ENCODE assay signal across 25 mouse cellular contexts in the genomic region with DNA sequence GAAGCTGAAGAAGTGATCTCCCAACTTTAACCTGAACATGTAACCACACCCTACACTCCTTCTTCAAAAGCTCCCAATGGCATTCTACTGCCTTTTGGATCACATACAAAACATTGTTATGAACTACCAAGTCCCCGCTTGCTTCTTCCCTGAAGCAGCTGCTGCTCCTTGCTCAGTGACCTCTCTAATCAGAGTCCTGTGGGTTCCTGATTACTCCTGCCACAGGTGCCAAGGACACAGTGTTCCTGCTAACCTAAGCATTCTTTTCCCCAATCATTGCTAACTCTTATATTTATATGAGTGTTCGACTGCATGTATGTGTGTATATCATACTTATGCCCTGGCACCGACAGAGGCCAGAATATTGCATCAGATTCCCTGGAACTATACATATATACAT.
A peak's percentile ranks its signal among the peaks of the same experiment; 100 is the strongest.
DNase-seq lines count a peak whose midpoint lies in the region; ATAC-seq and TF ChIP-seq lines count a peak whose summit lies in the region.
"Had no signal": no experiment of that assay in that cellular context is flagged by ENCODE, and none has a peak within 500 bp of the region (broad histone marks: within the 10 kb centered on the region; RNA-seq: fewer than 3 reads in every experiment).

No protein-coding gene starts in this region.

- H3K9ac ChIP-seq in heart, postnatal 0 days (replicated peaks; ENCODE audit: low read depth, low read length) = no peak overlapping the region
- H3K9ac ChIP-seq in kidney, embryonic 15.5 days = no peak overlapping the region
- H3K9ac ChIP-seq in stomach, postnatal 0 days (ENCODE audit: low read length) = no peak overlapping the region
- H3K9ac ChIP-seq: embryonic facial prominence, embryonic 13.5 days; heart, embryonic 15.5 days; hindbrain, embryonic 14.5 days; liver, embryonic 15.5 days; lung, embryonic 15.5 days; midbrain, embryonic 15.5 days; neural tube, embryonic 12.5 days; stomach, embryonic 15.5 days had no signal

- no peak overlapping the region for H3K4me2 ChIP-seq in heart, postnatal 0 days (ENCODE audit: low read depth, low read length)
- no peak overlapping the region for H3K4me2 ChIP-seq in kidney, embryonic 15.5 days
- H3K4me2 ChIP-seq in stomach, postnatal 0 days (replicated peaks; ENCODE audit: low read depth) = no peak overlapping the region
- H3K4me2 ChIP-seq: embryonic facial prominence, embryonic 13.5 days; heart, embryonic 15.5 days; hindbrain, embryonic 14.5 days; liver, embryonic 15.5 days; lung, embryonic 15.5 days; midbrain, embryonic 15.5 days; neural tube, embryonic 12.5 days; stomach, embryonic 15.5 days had no signal

- peak; percentile 71; the same call in 1 of the 2 replicates for ATAC-seq in heart, postnatal 0 days (ENCODE audit: insufficient read depth, low read depth)
- no peak for ATAC-seq in kidney, embryonic 15.5 days (replicated peaks; ENCODE audit: low FRiP score)
- ATAC-seq in stomach, postnatal 0 days (ENCODE audit: low FRiP score, low TSS enrichment) = peak; percentile 60; the same call in 1 of the 2 replicates
- ATAC-seq: activated CD4-positive, CD25-positive, alpha-beta regulatory T cell, adult 4 months; forebrain, embryonic 16.5 days; midbrain, embryonic 15.5 days had no signal

- no peak overlapping the region for H3K4me3 ChIP-seq in heart, postnatal 0 days (ENCODE audit: low read depth, low read length)
- no peak overlapping the region for H3K4me3 ChIP-seq in kidney, embryonic 15.5 days (replicated peaks)
- H3K4me3 ChIP-seq in stomach, postnatal 0 days (ENCODE audit: low read depth, low read length) = no peak overlapping the region
- H3K4me3 ChIP-seq: embryonic facial prominence, embryonic 13.5 days; heart, embryonic 15.5 days; liver, embryonic 15.5 days; lung, embryonic 15.5 days; midbrain, embryonic 10.5 days; midbrain, embryonic 15.5 days; neural tube, embryonic 12.5 days; stomach, embryonic 15.5 days had no signal

- peak; percentile 36 for DNase-seq in gastrocnemius, adult 18-20 months (ENCODE audit: low spot score)
- DNase-seq in gastrocnemius, postnatal 4 days (ENCODE audit: low spot score in 2 of 2) = no peak
- DNase-seq in heart, postnatal 0 days (ENCODE audit: low spot score) = peak; percentile 61
- no peak for DNase-seq in heart, postnatal 25 days (ENCODE audit: low spot score)
- peak; percentile 45 for DNase-seq in kidney, adult 9 months
- DNase-seq in stomach, postnatal 0 days (ENCODE audit: low spot score) = no peak
- DNase-seq: adrenal gland, adult 2 months; adrenal gland, postnatal 36 days; cerebellum, postnatal 10 days; gastrocnemius, postnatal 10 days; liver; thymus, postnatal 14 days had no signal

- H3K4me1 ChIP-seq in heart, postnatal 0 days (ENCODE audit: control insufficient read depth, insufficient read depth) = peaks cover 16% of the 10 kb centered on the region; the same call in 1 of the 2 replicates
- H3K4me1 ChIP-seq in kidney, embryonic 15.5 days = no peaks in the 10 kb centered on the region
- H3K4me1 ChIP-seq in stomach, postnatal 0 days (replicated peaks; ENCODE audit: control insufficient read depth, insufficient read depth) = no peaks in the 10 kb centered on the region
- H3K4me1 ChIP-seq: embryonic facial prominence, embryonic 13.5 days; liver, embryonic 15.5 days; lung, embryonic 15.5 days; stomach, embryonic 15.5 days had no signal

- no peak overlapping the region; the same call in 1 of the 2 replicates for H3K27ac ChIP-seq in heart, postnatal 0 days (ENCODE audit: low read depth)
- no peak overlapping the region for H3K27ac ChIP-seq in kidney, embryonic 15.5 days
- H3K27ac ChIP-seq in stomach, postnatal 0 days (replicated peaks) = 0 out of 2 replicates have a peak overlapping the region, but pooled peaks have one; percentile 18
- H3K27ac ChIP-seq: embryonic facial prominence, embryonic 13.5 days; heart, embryonic 15.5 days; hindbrain, embryonic 14.5 days; liver, embryonic 15.5 days; lung, embryonic 15.5 days; midbrain, embryonic 10.5 days; midbrain, embryonic 15.5 days; neural tube, embryonic 12.5 days; stomach, embryonic 15.5 days had no signal

- no peaks in the 10 kb centered on the region for H3K36me3 ChIP-seq in heart, postnatal 0 days (replicated peaks; ENCODE audit: control insufficient read depth, insufficient read depth, low read length)
- H3K36me3 ChIP-seq in kidney, embryonic 15.5 days = no peaks in the 10 kb centered on the region
- H3K36me3 ChIP-seq in stomach, postnatal 0 days (ENCODE audit: control insufficient read depth, insufficient read depth, low read length) = no peaks in the 10 kb centered on the region
- H3K36me3 ChIP-seq: embryonic facial prominence, embryonic 13.5 days; heart, embryonic 15.5 days; liver, embryonic 15.5 days; lung, embryonic 15.5 days; midbrain, embryonic 10.5 days; midbrain, embryonic 15.5 days; neural tube, embryonic 12.5 days; stomach, embryonic 15.5 days had no signal

- 61% methylated on average over 3 of the region's 3 CpGs for WGBS in heart, postnatal 0 days
- 93% methylated on average over 3 of the region's 3 CpGs for WGBS in kidney, embryonic 15.5 days
- 54% methylated on average over 3 of the region's 3 CpGs for WGBS in stomach, postnatal 0 days

- intact Hi-C loops in heart, postnatal 25 days (cut with DNase I) = no loop called here

- no peaks in the 10 kb centered on the region for H3K9me3 ChIP-seq in heart, postnatal 0 days (replicated peaks; ENCODE audit: control insufficient read depth, low read length)
- H3K9me3 ChIP-seq in kidney, embryonic 15.5 days (replicated peaks) = no peaks in the 10 kb centered on the region
- no peaks in the 10 kb centered on the region for H3K9me3 ChIP-seq in stomach, postnatal 0 days (ENCODE audit: control insufficient read depth, low read length)
- H3K9me3 ChIP-seq: embryonic facial prominence, embryonic 13.5 days; heart, embryonic 15.5 days; liver, embryonic 15.5 days; lung, embryonic 15.5 days; midbrain, embryonic 10.5 days; midbrain, embryonic 15.5 days; neural tube, embryonic 12.5 days; stomach, embryonic 15.5 days had no signal

- no peaks in the 10 kb centered on the region for H3K27me3 ChIP-seq in heart, postnatal 0 days (ENCODE audit: control insufficient read depth, insufficient read depth, low read length)
- H3K27me3 ChIP-seq in kidney, embryonic 15.5 days = no peaks in the 10 kb centered on the region
- no peaks in the 10 kb centered on the region for H3K27me3 ChIP-seq in stomach, postnatal 0 days (ENCODE audit: control insufficient read depth, insufficient read depth, low read length)
- H3K27me3 ChIP-seq: CH12.LX; embryonic facial prominence, embryonic 13.5 days; heart, embryonic 15.5 days; liver, embryonic 15.5 days; lung, embryonic 15.5 days; midbrain, embryonic 15.5 days; neural tube, embryonic 12.5 days; stomach, embryonic 15.5 days had no signal

- no peak for TF ChIP-seq EP300 in heart, postnatal 0 days (IDR thresholded peaks at IDR 0.05; ENCODE audit: low read depth)
- no peak for TF ChIP-seq EP300 in stomach, postnatal 0 days (optimal IDR thresholded peaks at IDR 0.05)

- no peak for TF ChIP-seq CTCF in heart, postnatal 0 days (IDR thresholded peaks at IDR 0.05; ENCODE audit: low read depth)
- no peak for TF ChIP-seq CTCF in stomach, postnatal 0 days (IDR thresholded peaks at IDR 0.05; ENCODE audit: low read depth)

Comparison
In these comparisons a context has a peak if more than half of its experiments do, and no peak if none do; other contexts are left out.
1. DNase-seq: peak in gastrocnemius, adult 18-20 months (single experiment), heart, postnatal 0 days (single experiment) and kidney, adult 9 months (single experiment); none in gastrocnemius, postnatal 4 days (0 of 2), heart, postnatal 25 days (single experiment) and stomach, postnatal 0 days (single experiment).